Comparison of ENCODE assay signal across 19 mouse cellular contexts in the genomic region with DNA sequence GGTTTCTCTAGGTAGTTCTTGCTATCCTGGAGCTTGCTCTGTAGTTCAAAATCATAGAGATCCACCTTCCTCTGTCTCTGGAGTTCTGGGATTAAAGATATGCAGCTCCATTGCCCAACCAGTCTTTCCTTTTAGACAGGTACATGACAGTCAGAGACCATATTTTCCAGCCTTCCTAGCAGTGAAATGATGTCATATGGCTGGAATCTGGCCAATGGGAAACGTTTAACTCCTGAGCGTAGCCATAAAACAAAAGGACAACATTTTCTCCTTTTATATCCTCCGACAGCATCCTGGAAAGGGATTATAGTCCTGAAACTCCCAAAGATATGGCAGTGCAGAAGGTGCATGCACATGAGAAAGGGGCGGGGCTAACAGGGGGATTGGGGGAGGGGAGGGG.
"Had no signal": no experiment of that assay in that cellular context is flagged by ENCODE, and none has a peak within 500 bp of the region (broad histone marks: within the 10 kb centered on the region; RNA-seq: fewer than 3 reads in every experiment).

No protein-coding gene starts in this region.

- H3K4me3 ChIP-seq: intestine, embryonic 15.5 days; kidney, embryonic 15.5 days; limb, embryonic 15.5 days; stomach, embryonic 15.5 days had no signal

- H3K9me3 ChIP-seq: intestine, embryonic 15.5 days; kidney, embryonic 15.5 days; limb, embryonic 15.5 days; stomach, embryonic 15.5 days had no signal

- DNase-seq: kidney, adult 11 months; kidney, adult 8-10 months; kidney, postnatal 10 days; kidney, postnatal 36 days; left cerebral cortex, postnatal 4 days; liver, postnatal 0 days; lung, embryonic 14.5 days; retina, postnatal 1 day; right cerebral cortex, postnatal 25 days; spleen, adult 18-20 months; thymus, postnatal 36 days had no signal

- H3K27me3 ChIP-seq: intestine, embryonic 15.5 days; kidney, embryonic 15.5 days; limb, embryonic 15.5 days; stomach, embryonic 15.5 days had no signal

- H3K9ac ChIP-seq: intestine, embryonic 15.5 days; kidney, embryonic 15.5 days; limb, embryonic 15.5 days; liver, embryonic 14.5 days; liver, postnatal 0 days; lung, embryonic 14.5 days; stomach, embryonic 15.5 days had no signal

- H3K4me1 ChIP-seq: intestine, embryonic 15.5 days; kidney, embryonic 15.5 days; stomach, embryonic 15.5 days had no signal

- H3K4me2 ChIP-seq: intestine, embryonic 15.5 days; kidney, embryonic 15.5 days; limb, embryonic 15.5 days; liver, embryonic 11.5 days; lung, embryonic 14.5 days; stomach, embryonic 15.5 days had no signal

- H3K36me3 ChIP-seq: intestine, embryonic 15.5 days; kidney, embryonic 15.5 days; limb, embryonic 15.5 days; stomach, embryonic 15.5 days had no signal

- ATAC-seq: intestine, embryonic 15.5 days; liver, postnatal 0 days; lung, postnatal 0 days had no signal

- H3K27ac ChIP-seq: intestine, embryonic 15.5 days; kidney, embryonic 15.5 days; limb, embryonic 15.5 days; liver, embryonic 14.5 days; macrophage; stomach, embryonic 15.5 days had no signal
